Mouse (Mus musculus) olfactory bulb, adult 2 months (tissue): Measurements from ENCODE around the gene Klra1.
"Not testable (repeated sequence)": the region's sequence is repeated elsewhere in the genome, so short reads cannot be mapped to it uniquely, and the experiment has no call there.

Experiments used
- CTCF ChIP-seq: fragments of 200-500 bp; IDR thresholded peaks from 2 replicates; pipeline ENCODE4 v1.5.1; 2012; ENCODE audit warnings: low read depth, mild to moderate bottlenecking, low read length, moderate library complexity; ENCODE audit not compliant: insufficient read depth
- POLR2A ChIP-seq: fragments of 200-500 bp; IDR thresholded peaks from 2 replicates; pipeline ENCODE4 v1.6.1; 2012; ENCODE audit warnings: mild to moderate bottlenecking, low read depth, low read length, moderate library complexity; ENCODE audit not compliant: insufficient read depth

GRCm38 (mm10) chr6:130345381-130345780 lies 41.3 kb downstream of the Klra1 start:
- TF ChIP-seq POLR2A, CTCF: not testable (repeated sequence)
